Mouse (Mus musculus) ES-E14 (cell line): Measurements from ENCODE around the gene Chd9.

Experiments used
- CHD2 ChIP-seq: IDR thresholded peaks from 2 replicates; pipeline ENCODE4 v1.6.1; 2014; ENCODE audit warnings: mild to moderate bottlenecking, low read depth, low read length, inconsistent platforms
- HCFC1 ChIP-seq: IDR thresholded peaks from 2 replicates; pipeline ENCODE4 v1.6.1; 2012; ENCODE audit warnings: low read length, inconsistent platforms, borderline replicate concordance; ENCODE audit not compliant: insufficient read depth
- MAFK ChIP-seq: IDR thresholded peaks from 2 replicates; pipeline ENCODE4 v1.6.1; 2014; ENCODE audit warnings: mild to moderate bottlenecking, low read depth, low read length, inconsistent platforms; ENCODE audit not compliant: insufficient read depth
- ZC3H11A ChIP-seq: IDR thresholded peaks from 2 replicates; pipeline ENCODE4 v1.6.1; 2012; ENCODE audit warnings: low read depth, mild to moderate bottlenecking, inconsistent platforms, low read length, borderline replicate concordance
- ZNF384 ChIP-seq: IDR thresholded peaks from 2 replicates; pipeline ENCODE4 v1.6.1; 2012; ENCODE audit warnings: low read depth, low read length, inconsistent platforms

GRCm38 (mm10) chr8:90878551-90878950 lies 50.4 kb downstream of the Chd9 start:
- no peak for TF ChIP-seq MAFK
- TF ChIP-seq HCFC1, result no peak
- no peak for TF ChIP-seq ZNF384
- no peak for TF ChIP-seq CHD2
- TF ChIP-seq ZC3H11A, result no peak
